Mouse (Mus musculus): ENCODE measurements at regions not wholly inside any gene's neighbourhood (a gene's known extent, or its start where the extent isn't known, plus 50 kb on each side); places are given as distances from the start of the nearest gene placed in this dataset.
A peak's percentile ranks its signal among the peaks of the same experiment; 100 is the strongest.

GRCm38 (mm10) chr1:61146222-61146723, 168.5 kb downstream of the Icos start:
- no peaks in the 10 kb centered on the region for H3K9me3 ChIP-seq
- H3K36me3 ChIP-seq = no peaks in the 10 kb centered on the region
- no peak overlapping the region for H3K27ac ChIP-seq
- no peak overlapping the region for H3K4me2 ChIP-seq
- no peak overlapping the region for H3K9ac ChIP-seq
- H3K4me3 ChIP-seq = no peak overlapping the region
- no peak for ATAC-seq (ENCODE audit: borderline replicate concordance, extremely low read depth, low FRiP score, low TSS enrichment)
- no peaks in the 10 kb centered on the region for H3K27me3 ChIP-seq
- H3K4me1 ChIP-seq = peaks cover 35% of the 10 kb centered on the region
- 47% methylated on average over 3 of the region's 3 CpGs for WGBS

- 0 out of 2 replicates have a peak, but pooled peaks cover 2% of the 10 kb centered on the region for H3K27me3 ChIP-seq
- H3K9ac ChIP-seq = no peak overlapping the region
- H3K4me3 ChIP-seq = no peak overlapping the region
- H3K36me3 ChIP-seq = no peaks in the 10 kb centered on the region
- ATAC-seq (ENCODE audit: borderline replicate concordance, extremely low read depth, low FRiP score, low TSS enrichment) = no peak
- no peak overlapping the region for H3K27ac ChIP-seq
- no peaks in the 10 kb centered on the region for H3K9me3 ChIP-seq
- H3K4me2 ChIP-seq = no peak overlapping the region
- no peaks in the 10 kb centered on the region for H3K4me1 ChIP-seq
- WGBS = 47% methylated on average over 2 of the region's 2 CpGs
Observed at GRCm38 (mm10) chr1:61151742-61152141, 174.0 kb downstream of the Icos start.

GRCm38 (mm10) chr1:61152157-61152556, 174.4 kb downstream of the Icos start:
- Histone ChIP-seq H3K4me2 (no peak overlapping the region), H3K27me3 (0 out of 2 replicates have a peak, but pooled peaks cover 2% of the 10 kb centered on the region), H3K27ac (no peak overlapping the region), H3K36me3 (no peaks in the 10 kb centered on the region), H3K9ac (no peak overlapping the region), H3K4me1 (no peaks in the 10 kb centered on the region), H3K9me3 (no peaks in the 10 kb centered on the region), H3K4me3 (no peak overlapping the region)
- WGBS = 80% methylated on average over 5 of the region's 5 CpGs
- ATAC-seq (ENCODE audit: borderline replicate concordance, extremely low read depth, low FRiP score, low TSS enrichment) = no peak

GRCm38 (mm10) chr1:61154216-61154615, 176.5 kb downstream of the Icos start:
- ATAC-seq (ENCODE audit: borderline replicate concordance, extremely low read depth, low FRiP score, low TSS enrichment) = no peak
- H3K27me3 ChIP-seq = 0 out of 2 replicates have a peak, but pooled peaks cover 2% of the 10 kb centered on the region
- 91% methylated on average over 3 of the region's 3 CpGs for WGBS
- no peaks in the 10 kb centered on the region for H3K36me3 ChIP-seq
- no peaks in the 10 kb centered on the region for H3K4me1 ChIP-seq
- H3K9me3 ChIP-seq = no peaks in the 10 kb centered on the region
- H3K9ac ChIP-seq = no peak overlapping the region
- no peak overlapping the region for H3K4me2 ChIP-seq
- H3K27ac ChIP-seq = no peak overlapping the region
- H3K4me3 ChIP-seq = no peak overlapping the region

- ATAC-seq (ENCODE audit: borderline replicate concordance, extremely low read depth, low FRiP score, low TSS enrichment) = no peak
- Histone ChIP-seq H3K4me3 (no peak overlapping the region), H3K9me3 (no peaks in the 10 kb centered on the region), H3K4me2 (no peak overlapping the region), H3K9ac (no peak overlapping the region), H3K27ac (no peak overlapping the region), H3K36me3 (no peaks in the 10 kb centered on the region), H3K4me1 (no peaks in the 10 kb centered on the region), H3K27me3 (0 out of 2 replicates have a peak, but pooled peaks cover 2% of the 10 kb centered on the region)
- 73% methylated on average over 4 of the region's 4 CpGs for WGBS
Observed at GRCm38 (mm10) chr1:61157271-61157670, 179.5 kb downstream of the Icos start.

GRCm38 (mm10) chr1:61160505-61160904, 182.8 kb downstream of the Icos start:
- Histone ChIP-seq H3K36me3 (no peaks in the 10 kb centered on the region), H3K4me1 (no peaks in the 10 kb centered on the region), H3K4me3 (no peak overlapping the region), H3K27ac (no peak overlapping the region), H3K9ac (no peak overlapping the region), H3K4me2 (no peak overlapping the region), H3K27me3 (no peaks in the 10 kb centered on the region), H3K9me3 (no peaks in the 10 kb centered on the region)
- WGBS = 86% methylated on average over 3 of the region's 3 CpGs
- no peak for ATAC-seq (ENCODE audit: borderline replicate concordance, extremely low read depth, low FRiP score, low TSS enrichment)

GRCm38 (mm10) chr1:61164271-61164670, 186.5 kb downstream of the Icos start:
- no peak for ATAC-seq (ENCODE audit: borderline replicate concordance, extremely low read depth, low FRiP score, low TSS enrichment)
- Histone ChIP-seq H3K4me2 (no peak overlapping the region), H3K27me3 (no peaks in the 10 kb centered on the region), H3K27ac (no peak overlapping the region), H3K9me3 (no peaks in the 10 kb centered on the region), H3K36me3 (no peaks in the 10 kb centered on the region), H3K9ac (no peak overlapping the region), H3K4me3 (no peak overlapping the region), H3K4me1 (no peaks in the 10 kb centered on the region)
- 81% methylated on average over 2 of the region's 2 CpGs for WGBS

- no peak overlapping the region for H3K9ac ChIP-seq
- no peaks in the 10 kb centered on the region for H3K36me3 ChIP-seq
- H3K27ac ChIP-seq = no peak overlapping the region
- no peak overlapping the region for H3K4me3 ChIP-seq
- 59% methylated on average over 6 of the region's 6 CpGs for WGBS
- no peaks in the 10 kb centered on the region for H3K27me3 ChIP-seq
- 0 out of 2 replicates have a peak, but pooled peaks have one; percentile 27 for ATAC-seq (ENCODE audit: borderline replicate concordance, extremely low read depth, low FRiP score, low TSS enrichment)
- H3K4me1 ChIP-seq = no peaks in the 10 kb centered on the region
- H3K4me2 ChIP-seq = no peak overlapping the region
- no peaks in the 10 kb centered on the region for H3K9me3 ChIP-seq
Observed at GRCm38 (mm10) chr1:61171941-61172340, 194.2 kb downstream of the Icos start.

GRCm38 (mm10) chr1:61172946-61173345, 195.2 kb downstream of the Icos start:
- 54% methylated on average over 6 of the region's 6 CpGs for WGBS
- no peaks in the 10 kb centered on the region for H3K9me3 ChIP-seq
- H3K27me3 ChIP-seq = no peaks in the 10 kb centered on the region
- no peak overlapping the region for H3K27ac ChIP-seq
- ATAC-seq (ENCODE audit: borderline replicate concordance, extremely low read depth, low FRiP score, low TSS enrichment) = no peak
- no peaks in the 10 kb centered on the region for H3K36me3 ChIP-seq
- H3K4me3 ChIP-seq = no peak overlapping the region
- H3K9ac ChIP-seq = no peak overlapping the region
- H3K4me2 ChIP-seq = no peak overlapping the region
- H3K4me1 ChIP-seq = no peaks in the 10 kb centered on the region

- ATAC-seq (ENCODE audit: borderline replicate concordance, extremely low read depth, low FRiP score, low TSS enrichment) = no peak
- Histone ChIP-seq H3K4me3 (no peak overlapping the region), H3K36me3 (no peaks in the 10 kb centered on the region), H3K4me1 (no peaks in the 10 kb centered on the region), H3K9me3 (no peaks in the 10 kb centered on the region), H3K9ac (no peak overlapping the region), H3K27ac (no peak overlapping the region), H3K27me3 (no peaks in the 10 kb centered on the region), H3K4me2 (no peak overlapping the region)
- 87% methylated on average over 2 of the region's 2 CpGs for WGBS
Observed at GRCm38 (mm10) chr1:61175239-61175638, 197.5 kb downstream of the Icos start.

GRCm38 (mm10) chr1:61179461-61179860, 201.7 kb downstream of the Icos start:
- no peak overlapping the region for H3K9ac ChIP-seq
- H3K27me3 ChIP-seq = no peaks in the 10 kb centered on the region
- no peak overlapping the region for H3K4me3 ChIP-seq
- WGBS = 59% methylated on average over 9 of the region's 9 CpGs
- ATAC-seq (ENCODE audit: borderline replicate concordance, extremely low read depth, low FRiP score, low TSS enrichment) = no peak
- H3K4me1 ChIP-seq = peaks cover 5% of the 10 kb centered on the region; the same call in 1 of the 2 replicates
- H3K4me2 ChIP-seq = no peak overlapping the region
- no peaks in the 10 kb centered on the region for H3K36me3 ChIP-seq
- no peak overlapping the region for H3K27ac ChIP-seq
- no peaks in the 10 kb centered on the region for H3K9me3 ChIP-seq

- 0 out of 2 replicates have a peak, but pooled peaks have one; percentile 42 for ATAC-seq (ENCODE audit: borderline replicate concordance, extremely low read depth, low FRiP score, low TSS enrichment)
- Histone ChIP-seq H3K27ac (no peak overlapping the region), H3K27me3 (no peaks in the 10 kb centered on the region), H3K9me3 (no peaks in the 10 kb centered on the region), H3K9ac (no peak overlapping the region), H3K4me2 (peak overlapping the region; percentile 62), H3K36me3 (no peaks in the 10 kb centered on the region), H3K4me3 (peak overlapping the region; percentile 29), H3K4me1 (peaks cover 5% of the 10 kb centered on the region; the same call in 1 of the 2 replicates)
- WGBS = 7% methylated on average over 15 of the region's 15 CpGs
Observed at GRCm38 (mm10) chr1:61181099-61181821, 203.5 kb downstream of the Icos start.

All from lung, embryonic 15.5 days (tissue).